Mouse (Mus musculus) thymus, postnatal 0 days (tissue): ENCODE results near the gene Rps18. TPM values are rescaled to one million over a fixed set of nuclear protein-coding genes. Genes with fewer than 3 reads are reported as not detected.

ENCODE experiments used
- DNase-seq: peaks from one replicate; pipeline ENCODE4 v3.0.0-alpha.2; 2015; ENCODE audit warnings: low spot score
- polyA plus RNA-seq: library from polyadenylated mRNA; unstranded; fragments of >200 nt; fragmentation: Nextera tagmentation; extraction: Ambion mirVana; gene quantifications from 2 replicates; pipeline ENCODE4 v1.2.1, GENCODE M21; 2015

The Rps18 gene
- polyA plus RNA-seq, 1 experiment from 2014 or later, result 2,265 TPM

DNA sequence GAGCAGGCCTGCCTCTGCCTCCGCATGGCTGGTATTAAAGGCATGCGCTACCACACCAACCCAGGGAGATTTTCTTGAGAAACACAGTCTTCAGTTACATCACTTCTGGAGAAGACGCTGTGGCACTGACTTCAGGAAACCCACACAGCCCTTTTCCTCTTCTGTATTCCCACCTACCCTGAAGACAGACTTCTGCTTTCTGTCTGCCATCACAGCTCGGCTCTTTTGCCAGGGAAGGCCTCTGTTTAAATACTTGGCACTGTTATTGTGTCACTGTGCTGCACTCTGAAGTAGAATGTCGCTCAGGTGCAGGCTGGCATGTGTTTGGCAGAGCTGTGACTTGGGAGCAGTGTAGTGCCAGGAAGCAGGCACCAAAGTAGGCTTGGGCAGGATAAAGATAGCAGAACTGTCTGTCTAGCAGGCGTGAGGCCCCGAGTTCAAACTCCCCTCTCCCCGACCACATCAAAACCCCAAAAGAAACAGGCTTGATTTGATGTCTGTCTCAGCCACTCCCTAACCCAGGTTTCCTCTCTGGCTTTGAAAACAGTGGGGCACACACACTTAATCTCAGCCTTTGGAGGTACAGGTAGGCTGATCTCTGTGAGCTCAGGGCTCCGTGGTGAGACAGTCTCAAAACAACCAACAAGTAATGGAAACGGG lies 8.2 kb downstream of the Rps18 start:
- peak; percentile 78 for DNase-seq

GRCm38 (mm10) chr17:33943454-33943853 lies 12.3 kb downstream of the Rps18 start:
- DNase-seq, result no peak

DNA sequence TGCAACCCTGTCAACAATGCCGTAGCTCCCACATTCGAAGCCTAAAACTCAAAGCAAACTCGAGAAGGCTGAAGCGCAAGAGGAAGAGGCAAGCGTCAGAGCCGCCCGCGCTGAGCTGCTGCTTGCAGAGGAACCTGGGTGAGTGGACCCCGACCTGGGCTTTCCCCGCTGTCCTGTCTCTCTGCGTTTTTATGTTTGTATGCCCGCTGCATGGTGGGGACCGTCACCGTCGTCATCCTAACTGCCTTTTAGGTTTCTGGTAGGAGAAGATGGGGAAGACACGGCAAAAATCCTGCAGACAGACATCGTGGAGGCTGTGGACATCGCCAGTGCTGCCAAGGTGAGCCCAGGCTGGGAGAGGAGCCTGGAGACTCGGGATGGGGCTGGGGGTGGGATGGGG lies 14.4 kb downstream of the Rps18 start:
- no peak for DNase-seq

DNA sequence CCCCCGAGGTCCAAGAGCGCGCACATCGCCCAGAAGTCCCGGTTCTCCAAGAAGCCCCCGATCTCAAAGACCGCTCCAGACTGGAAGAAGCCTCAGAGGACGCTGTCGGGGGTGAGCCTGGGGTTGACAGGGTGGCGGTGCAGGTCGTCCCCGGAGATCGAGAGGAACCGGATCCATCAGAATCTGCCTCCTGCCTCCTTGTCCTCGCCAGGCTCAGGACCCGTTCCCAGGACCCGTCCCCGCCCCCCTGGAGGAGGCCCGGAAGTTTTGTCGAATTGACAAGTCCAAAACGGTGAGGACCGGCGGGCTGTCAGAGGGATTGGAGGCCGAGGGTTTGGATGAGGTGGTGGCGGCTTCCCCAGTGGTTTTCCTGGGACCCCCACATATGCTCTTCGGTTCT lies 14.8 kb downstream of the Rps18 start:
- DNase-seq, result no peak

DNA sequence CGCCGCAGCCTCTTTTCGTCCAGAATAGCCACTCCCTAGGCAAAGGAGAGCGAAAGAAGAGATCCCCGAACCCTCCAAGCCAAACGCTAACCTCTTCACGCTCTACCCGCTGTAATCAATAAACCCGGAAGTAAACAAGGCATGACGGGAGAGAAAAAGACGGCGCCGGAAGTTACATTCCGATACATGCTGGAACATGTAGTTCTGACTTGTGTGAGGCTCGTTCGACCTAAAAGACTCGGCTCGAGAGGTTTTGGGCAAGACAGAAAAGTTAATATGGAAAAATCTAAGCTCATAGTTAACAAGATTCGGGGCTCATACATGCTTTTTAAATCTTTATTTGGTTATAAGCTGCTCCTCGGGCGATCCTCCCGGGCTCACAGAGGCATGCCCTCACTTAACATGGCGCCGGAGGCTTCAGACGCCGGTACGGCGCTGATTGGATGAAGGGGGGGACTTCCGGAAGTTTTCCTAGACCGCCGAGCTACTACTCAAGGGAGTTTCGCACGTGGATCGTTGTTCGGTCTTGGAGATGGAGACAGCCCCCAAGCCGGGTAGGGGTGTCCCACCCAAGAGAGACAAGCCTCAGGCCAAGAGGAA lies 15.5 kb downstream of the Rps18 start, which contains the start of the genes Pfdn6 and Wdr46:
TSS of gene Pfdn6 (minus strand) at position 138 of the 600 bp plus-strand sequence.
TSS of gene Wdr46 (plus strand) at position 455 of the 600 bp plus-strand sequence.
- DNase-seq, result peak; percentile 92

GRCm38 (mm10) chr17:33938783-33939182 lies 17.0 kb downstream of the Rps18 start:
- DNase-seq, result no peak

- no peak for DNase-seq
These were observed 18.8 kb downstream of the Rps18 start for GRCm38 (mm10) chr17:33936993-33937392.

DNA sequence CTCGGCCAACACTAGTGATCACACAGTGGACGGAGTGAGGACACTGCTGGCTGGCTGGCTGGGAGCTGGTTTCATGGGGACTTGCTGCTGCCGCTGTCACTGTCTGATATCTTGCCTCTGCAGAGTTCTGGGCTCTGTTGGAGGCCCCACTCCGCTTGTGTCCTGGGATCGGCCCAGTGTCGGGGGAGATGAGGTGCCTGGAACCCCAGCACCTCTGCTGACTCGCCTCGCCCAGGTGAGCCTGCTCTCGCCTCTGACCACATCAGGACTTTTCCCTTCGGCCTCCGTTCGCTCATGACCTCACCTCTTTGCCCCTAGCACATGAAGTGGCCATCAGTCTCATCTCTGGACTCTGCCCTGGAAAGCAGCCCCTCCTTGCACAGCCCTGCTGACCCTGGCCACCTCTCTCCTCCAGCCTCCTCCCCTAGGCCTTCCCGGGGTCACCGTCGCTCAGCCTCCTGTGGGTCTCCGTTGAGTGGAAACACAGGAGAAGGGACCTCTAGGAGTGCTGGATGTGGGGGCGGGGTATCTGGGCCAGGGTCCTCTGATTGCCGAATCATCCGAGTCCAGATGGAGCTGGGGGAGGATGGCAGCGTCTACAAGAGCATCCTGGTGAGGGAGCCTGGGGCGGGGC lies 20.3 kb downstream of the Rps18 start:
- DNase-seq, result no peak

DNA sequence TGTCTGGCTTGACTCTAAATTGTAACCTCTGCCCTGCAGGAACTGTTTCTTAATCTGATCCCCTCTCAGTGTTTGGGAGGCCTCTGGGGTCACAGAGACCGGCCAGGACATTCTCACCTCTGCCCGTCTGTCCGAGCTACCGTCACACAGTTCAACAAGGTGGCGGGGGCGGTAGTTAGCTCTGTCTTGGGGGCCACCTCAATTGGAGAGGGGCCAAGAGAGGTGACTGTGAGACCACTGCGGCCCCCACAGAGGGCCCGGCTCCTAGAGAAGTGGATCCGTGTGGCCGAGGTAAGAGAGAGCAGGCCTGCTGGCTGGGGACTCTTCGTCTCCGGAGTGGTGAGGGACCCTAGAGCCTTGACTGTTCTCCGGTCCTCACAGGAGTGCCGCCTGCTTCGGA lies 22.8 kb downstream of the Rps18 start:
- DNase-seq, result no peak

DNA sequence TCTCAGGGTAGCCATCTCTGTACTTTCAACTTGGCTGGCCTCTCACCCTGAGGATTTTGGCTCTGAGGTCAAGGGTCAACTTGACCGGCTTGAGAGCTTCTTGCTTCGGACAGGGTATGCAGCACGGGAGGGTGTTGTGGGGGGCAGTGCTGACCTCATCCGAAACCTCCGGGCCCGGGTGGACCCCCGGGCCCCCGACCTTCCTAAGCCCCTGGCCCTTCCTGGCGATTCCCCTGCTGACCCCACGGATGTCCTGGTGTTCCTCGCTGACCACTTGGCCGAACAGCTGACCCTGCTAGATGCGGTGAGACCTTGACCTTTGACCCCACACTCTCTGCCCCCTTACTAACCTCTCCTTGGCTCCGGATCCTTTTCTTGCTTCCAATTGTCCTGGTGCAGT lies 23.4 kb downstream of the Rps18 start:
- DNase-seq, result no peak

DNA sequence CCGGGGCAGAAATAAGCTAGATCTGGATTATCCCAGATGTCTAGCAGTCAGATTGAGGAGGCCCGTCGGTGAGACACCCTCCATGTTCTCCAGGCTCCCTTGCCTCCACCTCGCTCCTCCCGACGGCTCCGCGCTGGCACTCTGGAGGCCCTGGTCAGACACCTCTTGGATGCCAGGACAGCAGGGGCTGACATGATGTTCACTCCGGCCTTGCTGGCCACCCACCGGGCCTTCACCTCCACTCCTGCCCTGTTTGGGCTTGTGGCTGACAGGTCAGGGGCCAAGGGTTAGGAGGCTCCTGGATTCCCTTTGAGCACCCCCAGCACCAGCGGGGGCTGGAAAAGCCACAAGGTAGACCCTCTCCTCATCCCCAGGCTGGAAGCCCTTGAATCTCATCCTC lies 23.9 kb downstream of the Rps18 start:
- DNase-seq, result no peak

DNA sequence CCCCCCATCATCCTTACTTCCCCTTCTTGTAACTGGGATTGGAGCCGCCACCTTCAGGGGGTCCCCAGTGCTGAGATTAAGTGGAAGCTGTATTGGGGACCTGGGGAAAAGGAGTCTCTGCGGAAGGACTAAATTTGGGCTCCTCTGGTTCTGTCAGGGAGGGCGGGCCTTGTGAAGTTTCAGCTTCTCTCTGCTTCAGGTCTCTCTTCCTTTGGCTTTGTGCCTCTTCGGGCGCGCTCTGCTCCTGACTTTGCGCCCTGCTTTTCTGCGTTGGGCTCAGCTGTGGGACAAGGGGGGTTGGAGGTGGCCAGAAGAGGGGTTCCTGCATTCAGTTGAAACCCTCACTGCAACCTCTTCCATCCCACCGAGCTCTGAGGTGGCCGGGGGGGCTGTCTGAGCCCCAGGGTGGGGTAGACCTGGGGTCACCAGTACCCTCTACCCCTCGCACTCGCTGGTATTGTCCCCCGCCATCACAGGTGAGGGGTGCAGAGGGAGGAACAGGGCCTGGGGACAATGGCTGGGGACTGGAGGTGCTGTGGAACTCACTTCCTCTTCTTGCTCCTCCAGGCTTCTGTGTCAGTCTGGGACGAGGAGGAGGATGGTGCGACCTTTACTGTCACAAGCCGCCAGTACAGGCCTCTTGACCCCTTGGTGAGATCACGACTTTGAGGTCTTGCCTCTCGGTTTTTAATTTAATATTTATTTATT lies 24.5 kb downstream of the Rps18 start:
- no peak for DNase-seq

DNA sequence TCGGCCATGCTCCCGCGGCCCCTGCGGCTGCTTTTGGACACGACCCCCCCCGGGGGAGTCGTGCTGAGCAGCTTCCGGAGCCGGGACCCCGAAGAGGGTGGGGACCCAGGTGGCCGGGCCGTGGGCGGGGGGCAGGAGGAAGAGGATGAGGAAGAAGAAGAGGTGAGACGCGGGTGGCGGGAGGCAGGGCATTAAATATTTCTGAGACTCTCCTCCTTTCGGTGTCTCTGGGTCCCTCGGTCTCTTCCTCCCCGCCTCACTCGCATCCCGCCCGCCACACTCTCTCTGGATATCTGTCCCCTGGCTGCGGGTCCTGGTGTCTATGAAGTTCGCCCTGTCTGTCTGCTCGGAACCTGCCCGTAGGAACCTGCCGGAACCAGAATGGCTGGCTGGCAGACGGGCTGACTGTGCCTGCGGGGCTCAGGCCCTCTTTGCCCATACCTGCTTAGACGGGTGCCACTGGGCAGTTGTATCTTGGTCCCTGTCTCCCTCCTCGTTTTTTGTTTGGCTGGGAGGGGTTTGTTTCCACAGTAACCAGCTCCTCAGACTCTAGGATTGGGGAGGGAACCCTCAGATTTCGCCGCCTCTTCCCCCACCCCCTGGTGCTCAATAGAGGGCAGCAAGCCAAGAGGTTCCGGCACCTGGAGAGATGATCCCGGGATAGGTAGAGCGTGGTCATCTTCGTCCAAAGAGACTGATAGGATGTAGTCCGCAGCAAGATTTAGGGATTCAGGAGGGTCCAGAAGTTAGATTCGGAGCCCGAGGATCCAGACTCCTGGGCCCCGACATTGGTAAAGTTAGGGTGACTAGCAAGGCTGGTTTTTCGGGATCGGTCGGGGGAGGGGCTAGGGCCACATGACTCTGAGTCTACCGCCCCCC lies 25.3 kb downstream of the Rps18 start:
- peak; percentile 54 for DNase-seq

DNA sequence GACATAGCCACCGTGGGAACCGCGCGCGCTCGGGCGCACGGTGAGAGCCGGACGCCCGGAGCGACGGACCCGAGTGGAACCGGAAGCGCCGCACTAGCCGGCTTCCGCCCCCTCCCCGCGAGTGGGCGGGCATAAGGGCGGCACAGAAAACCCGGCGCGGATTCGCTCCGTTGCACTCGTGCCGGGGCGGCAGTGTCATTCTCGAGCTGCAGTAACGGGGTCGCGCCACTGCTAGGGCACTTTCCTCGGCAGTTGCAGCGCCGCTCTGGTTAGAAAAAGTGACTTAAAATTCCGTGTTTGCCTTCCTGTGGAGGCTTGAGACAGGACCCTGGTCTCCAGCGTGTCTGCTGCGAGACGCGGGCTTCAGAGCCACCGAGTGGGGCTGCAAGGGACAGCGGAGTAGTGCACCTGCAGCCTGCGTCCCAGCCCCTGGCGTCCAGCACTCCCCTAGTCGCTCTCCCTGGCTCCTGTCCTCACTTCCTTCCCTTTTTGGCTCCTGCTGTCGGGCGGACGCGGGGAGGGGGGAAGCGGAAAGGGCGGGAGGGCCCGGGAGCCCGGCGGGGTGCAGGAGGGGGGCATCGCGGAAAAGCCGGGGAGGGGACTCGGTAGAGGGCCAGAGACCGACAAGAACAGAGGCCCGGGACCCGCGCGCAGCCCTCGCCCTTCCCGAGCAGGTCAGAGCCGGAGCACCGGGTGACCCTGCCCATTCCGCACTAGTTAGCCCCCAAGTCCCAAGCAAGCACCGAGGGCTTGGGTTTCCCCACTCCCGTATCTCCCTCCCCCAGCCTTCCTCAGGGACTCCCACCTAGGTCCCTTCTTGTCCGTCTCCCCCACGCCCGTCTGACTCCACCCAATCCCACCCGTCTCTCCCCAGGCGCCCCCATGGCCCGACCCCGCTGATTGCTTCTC lies 26.2 kb downstream of the Rps18 start, which contains the start of gene Rgl2:
TSS of gene Rgl2 (plus strand) at position 173 of the 909 bp plus-strand sequence.
- DNase-seq, result peak; percentile 96

- no peak for DNase-seq
These were observed 27.4 kb downstream of the Rps18 start for GRCm38 (mm10) chr17:33928251-33928947.

DNA sequence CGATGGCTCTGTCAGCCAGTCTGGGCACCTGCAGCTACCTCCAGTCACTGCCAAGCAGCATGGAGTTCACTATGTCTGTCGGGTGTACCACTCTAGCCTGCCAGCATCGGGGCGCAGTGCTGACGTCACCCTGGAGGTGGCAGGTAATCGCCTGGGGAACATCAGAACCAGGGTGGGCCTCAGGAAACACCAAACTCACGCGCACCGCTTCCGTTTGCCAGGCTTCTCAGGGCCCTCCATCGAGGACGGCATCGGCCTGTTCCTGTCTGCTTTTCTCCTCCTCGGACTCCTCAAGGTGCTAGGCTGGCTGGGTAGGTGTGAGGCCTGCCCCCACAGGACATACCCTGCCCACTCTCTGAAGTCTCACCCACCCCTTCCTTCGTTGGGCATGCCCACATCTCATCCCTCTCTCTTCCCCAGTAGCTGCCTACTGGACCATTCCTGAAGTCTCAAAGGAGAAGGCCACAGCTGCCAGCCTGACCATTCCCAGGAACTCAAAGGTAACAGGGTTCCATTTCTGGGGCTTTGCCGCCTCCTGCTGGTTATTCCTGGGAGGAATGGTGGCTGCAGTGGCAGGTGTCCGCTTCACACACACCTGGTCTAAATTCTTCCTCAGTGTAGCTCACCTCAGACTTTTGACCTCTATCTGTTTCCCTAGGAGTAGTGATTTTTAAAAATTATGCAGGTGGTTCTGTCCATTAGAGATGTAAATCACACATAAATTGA lies 29.4 kb downstream of the Rps18 start:
- DNase-seq, result peak; percentile 20

GRCm38 (mm10) chr17:33925406-33926116 lies 30.2 kb downstream of the Rps18 start:
- no peak for DNase-seq
